In the genomic region with DNA sequence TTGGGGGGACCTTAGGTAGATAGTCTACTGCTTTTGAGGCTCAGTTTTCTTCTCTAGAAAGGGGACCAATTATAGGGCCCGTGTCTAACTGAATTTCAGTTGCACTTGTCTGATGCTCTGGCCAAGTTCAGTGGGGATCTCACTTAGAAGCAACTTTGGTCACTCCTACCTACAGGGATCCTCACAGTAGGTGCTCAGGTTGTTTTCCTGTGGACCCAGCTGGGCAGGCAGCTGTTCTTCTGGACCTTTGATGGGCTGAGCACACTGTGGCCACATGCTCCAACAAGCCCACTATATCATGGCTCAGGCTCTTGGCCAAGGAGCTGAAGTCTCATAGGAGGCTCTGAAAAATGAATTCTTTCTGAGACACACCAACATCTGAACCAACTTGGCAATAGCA, we compare ENCODE assay signal across 45 mouse cellular contexts. TPM values are rescaled to one million over a fixed set of nuclear protein-coding genes. Genes with fewer than 3 reads are reported as not detected.
"Had no signal": no experiment of that assay in that cellular context is flagged by ENCODE, and none has a peak within 500 bp of the region (broad histone marks: within the 10 kb centered on the region; RNA-seq: fewer than 3 reads in every experiment).

No protein-coding gene starts in this region.

- H3K4me3 ChIP-seq: limb, embryonic 10.5 days; limb, embryonic 12.5 days; limb, embryonic 13.5 days; limb, embryonic 15.5 days; liver, embryonic 12.5 days; liver, embryonic 13.5 days; liver, embryonic 15.5 days; lung, embryonic 15.5 days; megakaryocyte, embryonic 14.5 days; midbrain, embryonic 10.5 days; midbrain, embryonic 12.5 days; midbrain, embryonic 13.5 days; midbrain, embryonic 15.5 days; myocyte; neural tube, embryonic 12.5 days had no signal

- H3K27ac ChIP-seq: limb, embryonic 10.5 days; limb, embryonic 12.5 days; limb, embryonic 13.5 days; limb, embryonic 15.5 days; liver, embryonic 12.5 days; liver, embryonic 13.5 days; liver, embryonic 14.5 days; liver, embryonic 15.5 days; lung, embryonic 15.5 days; macrophage; midbrain, embryonic 10.5 days; midbrain, embryonic 12.5 days; midbrain, embryonic 13.5 days; midbrain, embryonic 15.5 days; neural tube, embryonic 12.5 days had no signal

- H3K36me3 ChIP-seq: limb, embryonic 10.5 days; limb, embryonic 12.5 days; limb, embryonic 13.5 days; limb, embryonic 15.5 days; liver, embryonic 12.5 days; liver, embryonic 13.5 days; liver, embryonic 15.5 days; lung, embryonic 15.5 days; midbrain, embryonic 10.5 days; midbrain, embryonic 12.5 days; midbrain, embryonic 13.5 days; midbrain, embryonic 15.5 days; neural tube, embryonic 12.5 days had no signal

- H3K27me3 ChIP-seq: limb, embryonic 12.5 days; limb, embryonic 13.5 days; limb, embryonic 15.5 days; liver, embryonic 12.5 days; liver, embryonic 13.5 days; liver, embryonic 15.5 days; lung, embryonic 15.5 days; megakaryocyte, embryonic 14.5 days; midbrain, embryonic 12.5 days; midbrain, embryonic 13.5 days; midbrain, embryonic 15.5 days; neural tube, embryonic 12.5 days had no signal

- DNase-seq: left cerebral cortex, postnatal 4 days; liver; liver, embryonic 13.5 days; liver, postnatal 0 days; lung, adult 18-20 months; lung, adult 2 months; lung, embryonic 14.5 days; lung, postnatal 10 days; lung, postnatal 14 days; lung, postnatal 36 days; lung, postnatal 4 days; midbrain, embryonic 14.5 days had no signal

- H3K4me2 ChIP-seq: limb, embryonic 12.5 days; limb, embryonic 13.5 days; limb, embryonic 15.5 days; liver, embryonic 11.5 days; liver, embryonic 12.5 days; liver, embryonic 13.5 days; liver, embryonic 15.5 days; lung, embryonic 14.5 days; lung, embryonic 15.5 days; midbrain, embryonic 11.5 days; midbrain, embryonic 12.5 days; midbrain, embryonic 13.5 days; midbrain, embryonic 15.5 days; neural tube, embryonic 12.5 days had no signal

- H3K9me3 ChIP-seq: limb, embryonic 10.5 days; limb, embryonic 12.5 days; limb, embryonic 13.5 days; limb, embryonic 15.5 days; liver, embryonic 12.5 days; liver, embryonic 13.5 days; liver, embryonic 15.5 days; lung, embryonic 15.5 days; midbrain, embryonic 10.5 days; midbrain, embryonic 12.5 days; midbrain, embryonic 13.5 days; midbrain, embryonic 15.5 days; neural tube, embryonic 12.5 days had no signal

- H3K9ac ChIP-seq: limb, embryonic 12.5 days; limb, embryonic 13.5 days; limb, embryonic 15.5 days; liver, embryonic 12.5 days; liver, embryonic 13.5 days; liver, embryonic 14.5 days; liver, embryonic 15.5 days; liver, postnatal 0 days; lung, embryonic 14.5 days; lung, embryonic 15.5 days; midbrain, embryonic 12.5 days; midbrain, embryonic 13.5 days; midbrain, embryonic 15.5 days; neural tube, embryonic 12.5 days had no signal

- ATAC-seq: liver, embryonic 12.5 days; liver, postnatal 0 days; lung, postnatal 0 days; midbrain, embryonic 13.5 days; midbrain, embryonic 15.5 days; midbrain, embryonic 16.5 days had no signal

- H3K4me1 ChIP-seq: limb, embryonic 10.5 days; limb, embryonic 12.5 days; limb, embryonic 13.5 days; limb, embryonic 15.5 days; liver, embryonic 12.5 days; liver, embryonic 13.5 days; liver, embryonic 15.5 days; lung, embryonic 15.5 days; megakaryocyte, embryonic 14.5 days; midbrain, embryonic 10.5 days; midbrain, embryonic 12.5 days; midbrain, embryonic 13.5 days; midbrain, embryonic 15.5 days; neural tube, embryonic 12.5 days had no signal

RNA-seq across cellular contexts. Expression of gene Igfbp3, which starts 31.1 kb away (rescaled TPM):
- total RNA-seq: megakaryocyte progenitor cell, adult 5-6 weeks; megakaryocyte-erythroid progenitor cell, adult 5-6 weeks; monocyte, adult 5-6 weeks had no signal
- polyA plus RNA-seq: macrophage had no signal

RNA-seq across cellular contexts. Expression of gene Igfbp1, which starts 47.2 kb away (rescaled TPM):
- total RNA-seq: left cerebral cortex, postnatal 25 days; left cerebral cortex, postnatal 36 days; megakaryocyte progenitor cell, adult 5-6 weeks; megakaryocyte, adult 5-6 weeks; megakaryocyte-erythroid progenitor cell, adult 5-6 weeks; midbrain, postnatal 0 days; monocyte, adult 5-6 weeks had no signal
- polyA plus RNA-seq: macrophage; midbrain, embryonic 15.5 days; midbrain, postnatal 0 days; myocyte had no signal

RNA-seq across cellular contexts. Expression of gene Gm11985, which starts 56.4 kb away (rescaled TPM):
- total RNA-seq: left cerebral cortex, postnatal 10 days; left cerebral cortex, postnatal 14 days; left cerebral cortex, postnatal 25 days; left cerebral cortex, postnatal 36 days; left cerebral cortex, postnatal 4 days; liver, adult 2 months; megakaryocyte progenitor cell, adult 5-6 weeks; megakaryocyte, adult 5-6 weeks; megakaryocyte-erythroid progenitor cell, adult 5-6 weeks; midbrain, postnatal 0 days; monocyte, adult 5-6 weeks had no signal
- polyA plus RNA-seq: limb, embryonic 10.5 days; limb, embryonic 11.5 days; limb, embryonic 12.5 days; limb, embryonic 15.5 days; liver, adult 2 months; liver, embryonic 11.5 days; liver, embryonic 12.5 days; liver, embryonic 13.5 days; liver, embryonic 14.5 days; liver, embryonic 15.5 days; liver, embryonic 16.5 days; lung, adult 2 months; lung, embryonic 14.5 days; lung, embryonic 15.5 days; lung, postnatal 0 days; macrophage; midbrain, embryonic 10.5 days; midbrain, embryonic 11.5 days; midbrain, embryonic 12.5 days; midbrain, embryonic 13.5 days; midbrain, embryonic 14.5 days; midbrain, embryonic 15.5 days; midbrain, embryonic 16.5 days; midbrain, postnatal 0 days; myocyte; neural tube, embryonic 11.5 days; neural tube, embryonic 12.5 days had no signal
